Mouse (Mus musculus) ES-E14 (cell line): ENCODE data around the gene Ptgs1. TPM values are rescaled to one million over a fixed set of nuclear protein-coding genes. Genes with fewer than 3 reads are reported as not detected.

Experiments
- DNase-seq: peaks from one replicate; pipeline ENCODE4 v3.0.0-alpha.2; 2013; ENCODE audit warnings: low read depth, low spot score
- H3K27ac ChIP-seq: 2 replicates; pipeline ENCODE4 v1.5.1; 2012; ENCODE audit warnings: low read depth, mild to moderate bottlenecking, low read length, moderate library complexity, mixed read lengths; ENCODE audit not compliant: poor library complexity, insufficient read depth, severe bottlenecking
- H3K36me3 ChIP-seq: 2 replicates; pipeline ENCODE4 v1.6.1; 2012; ENCODE audit warnings: mild to moderate bottlenecking, low read length, moderate library complexity, mixed read lengths; ENCODE audit not compliant: control insufficient read depth, poor library complexity, insufficient read depth, severe bottlenecking
- H3K4me1 ChIP-seq, 2 experiments: fragments of 150-350 bp in 1 of 2; sonication (generic) in 1 of 2; 2 replicates each; pipeline ENCODE4 v1.6.1; 2012; ENCODE audit warnings: low read length in 2 of 2, mild to moderate bottlenecking in 1 of 2, mixed read lengths in 1 of 2; ENCODE audit not compliant: control insufficient read depth in 2 of 2, insufficient read depth in 2 of 2, poor library complexity in 1 of 2
- H3K4me3 ChIP-seq, 2 experiments: fragments of 150-350 bp in 1 of 2; sonication (generic) in 1 of 2; 2 replicates each; pipeline ENCODE4 v1.5.1; 2012; ENCODE audit warnings: low read length in 2 of 2, low read depth in 1 of 2, mild to moderate bottlenecking in 1 of 2, mixed read lengths in 1 of 2; ENCODE audit not compliant: insufficient read depth in 1 of 2, poor library complexity in 1 of 2, severe bottlenecking in 1 of 2
- H3K9ac ChIP-seq: 2 replicates; pipeline ENCODE4 v1.6.1; 2012; ENCODE audit warnings: low read depth, mild to moderate bottlenecking, low read length, mixed read lengths; ENCODE audit not compliant: poor library complexity, insufficient read depth, severe bottlenecking
- H3K9me3 ChIP-seq: fragments of 150-350 bp; sonication (generic); 2 replicates; pipeline ENCODE4 v1.6.1; 2012; ENCODE audit warnings: low read depth, mild to moderate bottlenecking, low read length; ENCODE audit not compliant: control insufficient read depth, insufficient read depth
- CHD2 ChIP-seq: IDR thresholded peaks from 2 replicates; pipeline ENCODE4 v1.6.1; 2014; ENCODE audit warnings: mild to moderate bottlenecking, low read depth, low read length, inconsistent platforms
- HCFC1 ChIP-seq: IDR thresholded peaks from 2 replicates; pipeline ENCODE4 v1.6.1; 2012; ENCODE audit warnings: low read length, inconsistent platforms, borderline replicate concordance; ENCODE audit not compliant: insufficient read depth
- MAFK ChIP-seq: IDR thresholded peaks from 2 replicates; pipeline ENCODE4 v1.6.1; 2014; ENCODE audit warnings: mild to moderate bottlenecking, low read depth, low read length, inconsistent platforms; ENCODE audit not compliant: insufficient read depth
- ZC3H11A ChIP-seq: IDR thresholded peaks from 2 replicates; pipeline ENCODE4 v1.6.1; 2012; ENCODE audit warnings: low read depth, mild to moderate bottlenecking, inconsistent platforms, low read length, borderline replicate concordance
- ZNF384 ChIP-seq: IDR thresholded peaks from 2 replicates; pipeline ENCODE4 v1.6.1; 2012; ENCODE audit warnings: low read depth, low read length, inconsistent platforms
- in situ Hi-C, 2 experiments: fragments of 600-800 bp; cut with MboI; formaldehyde crosslinking; loops; one replicate each; pipeline ENCODE4 v1.15.1; 2025; ENCODE audit warnings: low sequenced_read_pairs in 2 of 2, inconsistent platforms in 1 of 2; ENCODE audit not compliant: unreplicated experiment in 2 of 2
- total RNA-seq: library from RNA; depleted of rRNA; stranded (reverse); fragments of 300-350 nt; gene quantifications from 2 replicates; pipeline ENCODE4 v1.2.3, GENCODE M21; 2012

Ptgs1 gene
- total RNA-seq, 1 experiment = 9.0 TPM

DNA sequence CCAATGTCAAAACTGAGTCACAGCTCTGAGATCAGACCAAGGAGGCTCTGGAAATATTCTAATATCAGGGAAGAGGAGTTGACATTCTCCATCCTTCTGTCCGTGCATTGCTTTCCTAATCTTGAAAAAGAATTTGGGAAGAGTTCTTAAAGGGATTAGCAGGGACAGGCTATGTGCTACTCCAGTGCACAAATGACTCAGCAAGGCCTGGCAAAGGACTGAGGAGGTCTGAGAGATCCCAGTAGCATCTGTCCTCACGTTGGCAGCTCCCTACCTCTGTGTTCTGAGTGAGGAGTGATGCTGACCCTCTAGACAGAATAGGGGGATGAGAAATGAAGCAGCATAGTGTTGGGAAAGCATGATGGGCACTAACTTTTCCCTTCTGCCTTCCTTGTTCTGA lies 40.0 kb downstream of the Ptgs1 start:
- TF ChIP-seq MAFK (no peak), ZNF384 (no peak), HCFC1 (no peak), ZC3H11A (no peak), CHD2 (no peak)
- H3K4me1 ChIP-seq = no peaks in the 10 kb centered on the region
- in situ Hi-C loops = no loop called here

GRCm38 (mm10) chr2:36271085-36271484 lies 40.9 kb downstream of the Ptgs1 start:
- H3K4me1 ChIP-seq = no peaks in the 10 kb centered on the region
- no peak for DNase-seq
- in situ Hi-C loops = no loop called here
- TF ChIP-seq HCFC1 (no peak), CHD2 (no peak), ZC3H11A (no peak), MAFK (no peak), ZNF384 (no peak)
- no peaks in the 10 kb centered on the region for H3K36me3 ChIP-seq
- H3K9ac ChIP-seq = no peak overlapping the region
- no peaks in the 10 kb centered on the region for H3K9me3 ChIP-seq
- H3K27ac ChIP-seq = no peak overlapping the region
- no peak overlapping the region for H3K4me3 ChIP-seq

More for the DNA sequence above, 40.0 kb downstream of the Ptgs1 start:
- Histone ChIP-seq H3K4me3 (no peak overlapping the region), H3K9me3 (no peaks in the 10 kb centered on the region), H3K27ac (no peak overlapping the region), H3K9ac (no peak overlapping the region), H3K36me3 (no peaks in the 10 kb centered on the region)
- no peak for DNase-seq

- H3K27ac ChIP-seq = no peak overlapping the region
- no peaks in the 10 kb centered on the region for H3K9me3 ChIP-seq
- H3K4me3 ChIP-seq = no peak overlapping the region
- H3K36me3 ChIP-seq = no peaks in the 10 kb centered on the region
- DNase-seq = no peak
- in situ Hi-C loops = no loop called here
- TF ChIP-seq MAFK (no peak), CHD2 (no peak), ZNF384 (no peak), ZC3H11A (no peak), HCFC1 (no peak)
- no peaks in the 10 kb centered on the region for H3K4me1 ChIP-seq
- no peak overlapping the region for H3K9ac ChIP-seq
Observed at GRCm38 (mm10) chr2:36272288-36272950, 42.2 kb downstream of the Ptgs1 start.

GRCm38 (mm10) chr2:36276454-36276853 lies 46.2 kb downstream of the Ptgs1 start:
- no peak overlapping the region for H3K4me3 ChIP-seq
- in situ Hi-C loops = no loop called here
- H3K27ac ChIP-seq = no peak overlapping the region
- peak; percentile 61 for DNase-seq
- TF ChIP-seq CHD2 = no peak
- no peak for TF ChIP-seq ZNF384
- TF ChIP-seq MAFK = 0 out of 2 replicates have a peak, but pooled peaks have one; percentile 9
- no peak for TF ChIP-seq HCFC1
- peak; percentile 81 for TF ChIP-seq ZC3H11A
- no peaks in the 10 kb centered on the region for H3K4me1 ChIP-seq
- H3K9ac ChIP-seq = no peak overlapping the region
- H3K9me3 ChIP-seq = no peaks in the 10 kb centered on the region
- H3K36me3 ChIP-seq = no peaks in the 10 kb centered on the region
